Mouse (Mus musculus) stomach, embryonic 16.5 days (tissue): Measurements from ENCODE around the gene Zfp280c. TPM values are rescaled to one million over a fixed set of nuclear protein-coding genes. Genes with fewer than 3 reads are reported as not detected.

ENCODE experiments used
- ATAC-seq: fragments of 200-750 bp; cut with Nextera tagmentation; 2 replicates; pipeline ENCODE4 v1.8.0; 2017; ENCODE audit warnings: moderate number of reproducible peaks, moderate TSS enrichment; ENCODE audit not compliant: insufficient read depth, low FRiP score
- H3K27ac ChIP-seq: fragments of 300-500 bp; sonication (generic); 2 replicates; pipeline ENCODE4 v1.5.1; 2014; ENCODE audit warnings: low read length
- H3K27me3 ChIP-seq: fragments of 300-500 bp; sonication (generic); 2 replicates; pipeline ENCODE4 v1.6.1; 2014; ENCODE audit warnings: low read length, control low read depth, mixed read lengths; ENCODE audit not compliant: control insufficient read depth, insufficient read depth
- H3K36me3 ChIP-seq: fragments of 300-500 bp; sonication (generic); 2 replicates; pipeline ENCODE4 v1.6.1; 2014; ENCODE audit warnings: low read length; ENCODE audit not compliant: control insufficient read depth, insufficient read depth
- H3K4me1 ChIP-seq: fragments of 300-500 bp; sonication (generic); 2 replicates; pipeline ENCODE4 v1.6.1; 2014; ENCODE audit warnings: low read length, control low read depth, mixed read lengths; ENCODE audit not compliant: control insufficient read depth, insufficient read depth
- H3K4me2 ChIP-seq: fragments of 300-500 bp; sonication (generic); 2 replicates; pipeline ENCODE4 v1.6.1; 2014; ENCODE audit warnings: low read depth, low read length, mixed read lengths
- H3K4me3 ChIP-seq: fragments of 300-500 bp; sonication (generic); replicated peaks from 2 replicates; pipeline ENCODE4 v1.5.1; 2014; ENCODE audit warnings: mild to moderate bottlenecking, low read length
- H3K9ac ChIP-seq: fragments of 300-500 bp; sonication (generic); 2 replicates; pipeline ENCODE4 v1.6.1; 2014; ENCODE audit warnings: low read length
- H3K9me3 ChIP-seq: fragments of 300-500 bp; sonication (generic); replicated peaks from 2 replicates; pipeline ENCODE4 v1.6.1; 2016; ENCODE audit warnings: low read length, control low read depth; ENCODE audit not compliant: control insufficient read depth
- WGBS: fragments of 180-500 bp; shearing (Covaris S2); extraction: QIAGEN DNeasy Blood & Tissue Kit; methylation state at CpG from one replicate; pipeline ENCODE4 v1.1.7; 2014; 5-methylcytosine and 5-hydroxymethylcytosine counted together
- polyA plus RNA-seq: library from polyadenylated mRNA; unstranded; fragments of >200 nt; fragmentation: Nextera tagmentation; extraction: Ambion mirVana; gene quantifications from 2 replicates; pipeline ENCODE4 v1.2.1, GENCODE M21; 2015

The Zfp280c gene
- polyA plus RNA-seq, 1 experiment from 2014 or later = 8.6 TPM

DNA sequence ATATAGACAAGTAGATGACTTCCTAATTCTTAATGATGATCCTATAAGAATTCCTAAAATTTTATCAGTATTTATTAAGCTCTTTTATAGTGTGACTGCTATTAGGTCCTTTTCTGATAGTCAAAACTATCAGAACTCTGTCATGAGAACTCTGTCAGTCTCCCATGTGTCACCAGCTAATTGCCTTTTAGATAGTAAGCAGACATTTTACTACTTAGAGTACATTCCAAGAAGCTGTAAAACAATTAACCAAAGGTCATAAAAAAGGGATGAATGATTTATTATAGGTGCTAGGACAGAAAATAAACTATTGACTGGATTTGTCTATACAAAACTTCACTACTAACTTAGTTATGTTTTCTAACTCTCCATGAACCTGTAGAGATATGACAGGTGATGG lies 11.0 kb downstream of the Zfp280c start:
- Histone ChIP-seq H3K9me3 (no peaks in the 10 kb centered on the region), H3K9ac (no peak overlapping the region), H3K27me3 (no peaks in the 10 kb centered on the region), H3K27ac (no peak overlapping the region), H3K4me3 (no peak overlapping the region), H3K36me3 (no peaks in the 10 kb centered on the region; the same call in none of the 2 replicates), H3K4me2 (no peak overlapping the region), H3K4me1 (no peaks in the 10 kb centered on the region)
- no peak for ATAC-seq

DNA sequence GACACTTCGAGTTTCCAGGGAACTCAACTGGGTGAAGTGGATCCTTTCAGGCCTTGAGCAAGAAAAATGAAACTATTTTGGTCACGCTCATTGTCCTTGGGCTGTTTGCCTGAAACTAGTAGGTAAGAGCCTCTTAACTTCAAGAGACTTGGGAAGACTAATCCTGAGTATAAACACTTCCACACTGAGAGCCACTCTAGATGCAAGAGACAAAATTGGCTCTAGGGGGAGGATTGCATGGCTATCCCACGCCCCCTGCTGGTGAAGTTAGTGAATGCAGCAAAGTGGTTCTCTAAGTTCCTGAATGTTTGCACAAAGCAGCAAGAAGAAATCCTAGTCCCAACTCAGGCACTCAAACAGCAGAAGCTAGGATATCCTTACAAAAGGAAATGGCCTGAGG lies 62.1 kb downstream of the Zfp280c start:
- no peaks in the 10 kb centered on the region for H3K27me3 ChIP-seq
- no peaks in the 10 kb centered on the region for H3K36me3 ChIP-seq
- WGBS = 29% methylated on average over 3 of the region's 3 CpGs
- no peak overlapping the region for H3K4me3 ChIP-seq
- no peak overlapping the region for H3K9ac ChIP-seq
- no peak overlapping the region for H3K27ac ChIP-seq
- no peak overlapping the region for H3K4me2 ChIP-seq
- no peaks in the 10 kb centered on the region for H3K9me3 ChIP-seq
- no peaks in the 10 kb centered on the region for H3K4me1 ChIP-seq
- ATAC-seq = no peak

DNA sequence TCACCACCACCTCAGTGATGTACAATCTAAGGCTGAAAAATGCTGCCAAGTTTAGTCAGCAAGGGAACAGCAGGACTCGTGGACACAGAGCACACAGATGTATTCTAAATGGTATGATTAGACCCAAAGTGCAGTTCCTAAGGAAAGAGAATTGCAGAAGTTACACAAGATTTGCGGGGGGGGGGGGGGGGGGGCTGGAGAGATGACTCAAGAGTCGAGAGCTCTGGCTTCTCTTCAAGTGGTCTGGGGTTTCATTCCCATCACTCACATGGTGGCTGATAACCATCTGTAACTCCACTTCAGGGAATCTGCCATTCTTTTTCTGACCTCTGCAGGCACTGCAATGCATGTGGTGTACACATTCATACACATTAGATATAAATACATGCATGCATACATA lies 67.9 kb downstream of the Zfp280c start:
- 39% methylated on average over 2 of the region's 3 CpGs for WGBS
- H3K9ac ChIP-seq = no peak overlapping the region
- ATAC-seq = no peak
- no peak overlapping the region for H3K4me2 ChIP-seq
- no peaks in the 10 kb centered on the region for H3K9me3 ChIP-seq
- H3K27ac ChIP-seq = no peak overlapping the region
- H3K36me3 ChIP-seq = no peaks in the 10 kb centered on the region
- H3K27me3 ChIP-seq = no peaks in the 10 kb centered on the region
- no peak overlapping the region for H3K4me3 ChIP-seq
- H3K4me1 ChIP-seq = no peaks in the 10 kb centered on the region

DNA sequence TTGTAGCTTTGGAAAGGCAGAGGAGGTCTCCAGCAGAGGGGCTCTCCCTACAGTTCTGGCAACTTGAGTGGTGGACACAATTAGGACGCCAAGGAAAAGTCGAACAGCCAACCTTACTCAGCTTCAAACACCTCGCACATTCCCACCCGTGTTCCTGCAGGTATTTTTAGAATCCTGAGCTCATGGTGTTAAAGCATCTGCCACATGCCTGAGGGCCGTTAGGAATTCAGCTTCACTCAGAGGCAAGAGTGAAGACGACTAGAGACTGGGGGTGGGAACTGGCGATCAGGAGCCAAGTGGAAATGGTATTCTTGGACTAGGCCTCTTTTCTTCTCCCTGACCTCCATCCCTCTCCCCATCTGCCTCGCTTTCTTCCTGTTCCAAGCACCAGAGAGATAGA lies 68.4 kb downstream of the Zfp280c start:
- no peak overlapping the region for H3K4me3 ChIP-seq
- H3K9ac ChIP-seq = no peak overlapping the region
- WGBS = 56% methylated on average over 8 of the region's 8 CpGs
- H3K9me3 ChIP-seq = no peaks in the 10 kb centered on the region
- H3K4me1 ChIP-seq = no peaks in the 10 kb centered on the region
- H3K4me2 ChIP-seq = no peak overlapping the region
- H3K36me3 ChIP-seq = no peaks in the 10 kb centered on the region
- ATAC-seq = no peak
- no peak overlapping the region for H3K27ac ChIP-seq
- no peaks in the 10 kb centered on the region for H3K27me3 ChIP-seq

DNA sequence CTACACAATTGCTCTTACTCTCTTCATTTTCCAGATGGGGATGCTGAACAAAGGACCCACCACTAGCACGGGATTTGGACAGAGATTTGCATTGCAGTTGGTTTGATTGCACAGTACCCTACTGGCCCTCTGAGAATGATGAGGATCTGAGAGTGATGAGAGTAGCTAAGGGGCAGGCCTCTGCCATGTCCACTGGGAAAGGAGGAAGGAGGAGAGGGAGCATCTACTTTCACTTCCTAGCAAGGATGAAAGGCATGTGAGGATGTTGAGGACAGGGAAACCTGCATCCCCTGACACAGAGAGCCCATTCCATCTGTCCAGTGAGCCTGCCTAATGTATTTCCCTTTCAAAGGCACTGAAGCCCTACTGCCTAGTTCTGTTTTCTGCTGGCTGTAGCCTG lies 69.0 kb downstream of the Zfp280c start:
- no peaks in the 10 kb centered on the region for H3K4me1 ChIP-seq
- no peaks in the 10 kb centered on the region for H3K27me3 ChIP-seq
- H3K4me3 ChIP-seq = no peak overlapping the region
- no peak for ATAC-seq
- H3K9ac ChIP-seq = no peak overlapping the region
- H3K36me3 ChIP-seq = no peaks in the 10 kb centered on the region
- H3K27ac ChIP-seq = no peak overlapping the region
- 68% methylated on average over 1 of the region's 1 CpGs for WGBS
- no peaks in the 10 kb centered on the region for H3K9me3 ChIP-seq
- H3K4me2 ChIP-seq = no peak overlapping the region

DNA sequence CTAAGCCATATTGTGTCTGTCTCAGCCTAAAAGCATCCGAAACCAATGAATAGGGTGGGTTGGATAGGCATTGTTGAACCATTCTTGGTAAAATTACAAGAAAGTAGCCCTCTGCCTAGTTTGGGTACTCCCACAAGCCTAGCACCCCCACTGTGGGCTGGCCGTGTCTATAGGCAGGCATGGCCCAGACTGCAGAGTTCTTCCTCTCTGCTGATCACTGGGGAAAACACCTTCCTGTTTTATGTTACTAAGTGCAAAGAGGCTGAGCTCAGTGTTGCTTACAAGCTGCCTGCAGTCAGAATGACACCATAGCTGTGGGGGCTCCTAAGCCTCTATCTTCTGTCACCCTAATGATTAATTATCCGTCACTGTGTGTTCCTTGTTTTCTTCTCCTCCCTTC lies 70.8 kb downstream of the Zfp280c start:
- no peaks in the 10 kb centered on the region for H3K36me3 ChIP-seq
- H3K4me2 ChIP-seq = no peak overlapping the region
- WGBS = 67% methylated on average over 3 of the region's 3 CpGs
- no peak overlapping the region for H3K9ac ChIP-seq
- no peak for ATAC-seq
- H3K27ac ChIP-seq = no peak overlapping the region
- no peaks in the 10 kb centered on the region for H3K27me3 ChIP-seq
- no peaks in the 10 kb centered on the region for H3K9me3 ChIP-seq
- H3K4me3 ChIP-seq = no peak overlapping the region
- no peaks in the 10 kb centered on the region for H3K4me1 ChIP-seq

DNA sequence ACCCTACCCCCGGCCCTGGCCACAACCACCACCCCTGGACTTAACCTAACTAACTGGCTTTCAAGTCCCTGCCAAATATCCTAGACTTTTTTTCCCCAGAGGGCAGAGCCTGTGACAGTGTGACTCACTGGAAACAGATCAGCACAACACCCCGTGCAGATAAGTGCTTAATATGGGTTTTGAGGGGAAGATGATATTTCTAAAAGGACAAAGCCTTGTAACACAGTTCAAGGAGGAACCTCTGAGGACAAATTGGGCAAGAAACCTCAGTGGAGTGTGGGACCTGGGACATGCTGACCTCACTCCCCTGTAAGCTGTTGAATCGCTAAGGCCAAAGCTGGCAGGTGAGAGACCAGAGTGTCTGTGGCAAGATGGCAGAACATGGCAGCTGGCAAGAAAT lies 72.7 kb downstream of the Zfp280c start:
- H3K9me3 ChIP-seq = no peaks in the 10 kb centered on the region
- H3K27me3 ChIP-seq = no peaks in the 10 kb centered on the region
- 69% methylated on average over 2 of the region's 3 CpGs for WGBS
- no peak overlapping the region for H3K9ac ChIP-seq
- H3K36me3 ChIP-seq = no peaks in the 10 kb centered on the region
- H3K27ac ChIP-seq = no peak overlapping the region
- ATAC-seq = no peak
- no peaks in the 10 kb centered on the region for H3K4me1 ChIP-seq
- no peak overlapping the region for H3K4me2 ChIP-seq
- H3K4me3 ChIP-seq = no peak overlapping the region

DNA sequence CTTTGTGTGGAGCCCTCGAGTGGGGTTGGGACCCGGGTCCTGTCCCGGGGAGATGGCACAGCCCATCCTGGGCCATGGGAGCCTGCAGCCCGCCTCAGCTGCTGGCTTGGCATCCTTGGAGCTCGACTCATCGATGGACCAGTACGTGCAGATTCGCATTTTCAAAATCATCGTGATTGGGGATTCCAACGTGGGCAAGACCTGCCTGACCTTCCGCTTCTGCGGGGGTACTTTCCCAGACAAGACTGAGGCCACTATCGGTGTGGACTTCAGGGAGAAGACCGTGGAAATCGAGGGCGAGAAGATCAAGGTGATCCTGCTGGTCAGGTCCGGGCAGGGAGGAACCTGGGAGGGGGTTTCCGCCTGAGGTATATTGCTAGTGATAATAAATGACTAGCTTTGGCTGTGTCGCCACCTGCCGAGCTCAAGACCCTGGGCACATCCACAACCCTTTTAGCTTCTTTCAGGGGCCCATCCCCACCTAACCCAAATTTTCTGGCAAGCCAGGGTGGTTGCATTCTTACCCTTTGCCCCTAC lies 74.7 kb downstream of the Zfp280c start:
- Histone ChIP-seq H3K27me3 (no peaks in the 10 kb centered on the region), H3K27ac (no peak overlapping the region), H3K9me3 (no peaks in the 10 kb centered on the region), H3K4me3 (peak overlapping the region; percentile 52), H3K4me2 (peak overlapping the region; percentile 76), H3K9ac (peak overlapping the region; percentile 32), H3K4me1 (no peaks in the 10 kb centered on the region), H3K36me3 (no peaks in the 10 kb centered on the region)
- 29% methylated on average over 20 of the region's 20 CpGs for WGBS
- ATAC-seq = no peak

DNA sequence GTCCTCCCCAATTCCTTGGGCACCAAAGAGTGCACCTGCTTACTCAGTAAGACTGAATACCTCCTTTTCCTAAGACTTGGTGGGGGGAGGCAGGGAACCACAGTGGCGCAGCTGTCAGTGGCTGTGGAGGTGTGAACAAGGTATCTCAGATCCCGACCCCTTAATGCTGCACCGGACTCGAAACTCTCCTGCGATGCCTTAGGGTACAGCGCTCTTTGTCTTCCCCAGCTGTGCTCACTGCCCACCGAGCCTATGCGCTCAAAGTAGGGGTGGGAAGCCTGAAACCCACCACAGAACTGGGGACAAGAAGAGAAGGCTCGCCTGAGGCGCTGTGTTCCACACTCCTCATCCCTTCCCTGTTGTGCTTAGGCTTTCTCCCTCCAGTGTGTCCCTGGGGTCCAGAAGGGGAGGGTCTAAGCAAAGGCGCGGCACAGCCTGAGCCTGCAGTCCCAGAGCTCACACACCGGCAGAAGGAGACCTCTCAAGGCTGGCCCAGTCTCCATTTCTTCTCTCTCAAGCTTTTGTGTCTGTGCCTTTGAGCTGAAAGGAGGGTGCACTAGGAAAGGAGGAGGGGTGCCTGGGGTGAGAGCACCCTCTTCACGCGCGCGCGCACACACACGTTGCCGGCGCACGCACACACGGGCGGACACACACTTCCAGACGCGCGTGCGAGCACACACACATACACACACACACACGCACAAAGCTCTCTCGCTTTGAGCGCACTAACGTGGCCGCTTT lies 75.3 kb downstream of the Zfp280c start, which contains the start of gene Rab33a:
Gene Rab33a, plus strand, starts transcription at position 478 of the 741 bp plus-strand sequence.
- H3K27me3 ChIP-seq = no peaks in the 10 kb centered on the region
- peak within 1 kb of the TSS; percentile 76 for H3K4me2 ChIP-seq
- H3K27ac ChIP-seq = no peak within 1 kb of the TSS
- H3K4me3 ChIP-seq = peak within 1 kb of the TSS; percentile 52
- no peaks in the 10 kb centered on the region for H3K9me3 ChIP-seq
- 15% methylated on average over 33 of the region's 33 CpGs for whole genome bisulfite sequencing
- no peaks in the 10 kb centered on the region for H3K36me3 ChIP-seq
- peak within 1 kb of the TSS; percentile 32 for H3K9ac ChIP-seq
- H3K4me1 ChIP-seq = no peaks in the 10 kb centered on the region
- ATAC-seq = peak; percentile 67; the same call in 1 of the 2 replicates
